Mouse (Mus musculus): ENCODE measurements around the gene Nlrp3.

DNA sequence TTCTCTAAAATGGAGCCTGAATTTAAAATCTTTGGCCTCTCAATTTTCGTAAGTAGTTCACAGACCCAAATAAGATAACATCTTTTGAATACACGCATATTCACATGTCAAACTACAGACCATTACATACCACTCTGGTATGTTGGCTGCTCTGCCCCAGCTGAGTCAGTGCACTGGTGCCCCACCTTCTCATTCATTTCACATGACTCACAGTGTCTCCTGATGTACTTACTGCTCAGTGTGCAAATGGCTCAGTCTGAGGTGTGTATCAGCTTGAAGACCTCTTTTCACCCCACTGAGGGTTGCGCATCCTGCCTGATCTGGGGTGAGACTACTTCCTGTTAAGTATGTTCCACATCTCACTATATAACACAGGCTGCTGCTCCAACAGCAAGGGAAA is 59.5 kb downstream of the Nlrp3 start:
- TF ChIP-seq CTCF (IDR thresholded peaks at IDR 0.05; ENCODE audit: extremely low read depth, insufficient read depth, insufficient read length, insufficient replicate concordance) (no peak), POLR2A (IDR thresholded peaks at IDR 0.05; ENCODE audit: low read depth, low read length) (no peak)

All from spleen, adult 2 months (tissue).